Mouse (Mus musculus): ENCODE data around the gene Acss2.

Acss2 gene

DNA sequence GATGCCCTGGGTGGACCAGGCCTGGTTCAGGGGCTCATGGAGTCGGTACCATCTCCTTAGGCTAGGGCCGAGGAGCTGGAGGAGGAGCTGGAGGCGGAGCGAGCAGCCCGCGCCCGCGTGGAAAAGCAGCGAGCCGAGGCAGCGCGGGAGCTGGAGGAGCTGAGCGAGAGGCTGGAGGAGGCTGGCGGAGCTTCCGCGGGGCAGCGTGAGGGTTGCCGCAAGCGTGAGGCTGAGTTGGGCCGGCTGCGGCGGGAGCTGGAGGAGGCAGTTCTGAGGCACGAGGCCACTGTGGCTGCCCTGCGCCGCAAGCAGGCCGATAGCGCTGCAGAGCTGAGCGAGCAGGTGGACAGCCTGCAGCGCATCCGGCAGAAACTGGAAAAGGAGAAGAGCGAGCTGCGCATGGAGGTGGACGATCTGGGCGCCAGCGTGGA, 111.5 kb downstream of the Acss2 start:
- no peak for DNase-seq (ENCODE audit: low read depth)

GRCm38 (mm10) chr2:155630153-155630552, 112.4 kb downstream of the Acss2 start:
- DNase-seq (ENCODE audit: low read depth), result no peak

- no peak for DNase-seq (ENCODE audit: low read depth)
These were observed 113.1 kb downstream of the Acss2 start for GRCm38 (mm10) chr2:155630590-155631416.

GRCm38 (mm10) chr2:155632138-155632936, 114.6 kb downstream of the Acss2 start:
- no peak for DNase-seq (ENCODE audit: low read depth)

- no peak for DNase-seq (ENCODE audit: low read depth)
These were observed 115.4 kb downstream of the Acss2 start for GRCm38 (mm10) chr2:155633121-155633520.

GRCm38 (mm10) chr2:155633731-155634130, 116.0 kb downstream of the Acss2 start:
- no peak for DNase-seq (ENCODE audit: low read depth)

DNA sequence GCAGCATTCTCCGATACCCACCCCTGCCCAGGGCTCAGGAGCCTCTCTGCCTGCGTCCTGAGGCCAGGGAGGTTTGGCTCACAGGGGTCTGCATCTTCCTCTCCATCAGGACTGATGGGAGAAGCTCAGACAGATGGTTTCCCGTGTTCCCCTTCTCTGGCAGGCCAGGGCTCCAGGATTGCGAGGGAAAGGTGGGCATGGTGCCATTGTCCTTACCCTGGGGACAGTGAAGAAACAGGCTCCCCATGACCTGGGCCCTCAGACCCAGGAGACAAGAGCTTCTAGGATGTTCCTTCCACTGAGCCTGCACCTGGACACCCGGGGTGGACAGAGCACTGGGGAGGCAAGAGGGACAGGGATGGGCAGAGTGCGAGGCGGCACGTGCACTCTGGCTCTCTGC, 116.8 kb downstream of the Acss2 start:
- no peak for DNase-seq (ENCODE audit: low read depth)

Data from fibroblast of lung, adult 2 months (primary cell).